Mouse (Mus musculus) adrenal gland, adult 18-20 months (tissue): ENCODE results near the gene 0610040J01Rik. TPM values are rescaled to one million over a fixed set of nuclear protein-coding genes. Genes with fewer than 3 reads are reported as not detected.
A peak's percentile ranks its signal among the peaks of the same experiment; 100 is the strongest.

Experiments used
- DNase-seq, 2 experiments: peaks; one replicate each; pipeline ENCODE4 v3.0.0; 2021 to 2022; ENCODE audit warnings: low spot score in 2 of 2
- long read RNA-seq, 2 experiments: library from polyadenylated mRNA; stranded (forward); transcript quantifications; one replicate each; pipeline ENCODE4 v2.0.0; 2021
- total RNA-seq, 2 experiments: library from RNA; stranded (reverse); gene quantifications; 1 replicate in 1 of 2; 2 replicates in 1 of 2; pipeline ENCODE4 v1.2.3; 2021

The 0610040J01Rik gene
- total RNA-seq, result under 1 TPM; 0.50 to 0.67 TPM
- long read RNA-seq, experiment 1, partial matches to known transcripts, result 0 of 1 reads
- long read RNA-seq, experiment 1, other reads (novel, unspliced or antisense), result 0 of 1 reads
- long read RNA-seq, experiment 2, result 0 reads

DNA sequence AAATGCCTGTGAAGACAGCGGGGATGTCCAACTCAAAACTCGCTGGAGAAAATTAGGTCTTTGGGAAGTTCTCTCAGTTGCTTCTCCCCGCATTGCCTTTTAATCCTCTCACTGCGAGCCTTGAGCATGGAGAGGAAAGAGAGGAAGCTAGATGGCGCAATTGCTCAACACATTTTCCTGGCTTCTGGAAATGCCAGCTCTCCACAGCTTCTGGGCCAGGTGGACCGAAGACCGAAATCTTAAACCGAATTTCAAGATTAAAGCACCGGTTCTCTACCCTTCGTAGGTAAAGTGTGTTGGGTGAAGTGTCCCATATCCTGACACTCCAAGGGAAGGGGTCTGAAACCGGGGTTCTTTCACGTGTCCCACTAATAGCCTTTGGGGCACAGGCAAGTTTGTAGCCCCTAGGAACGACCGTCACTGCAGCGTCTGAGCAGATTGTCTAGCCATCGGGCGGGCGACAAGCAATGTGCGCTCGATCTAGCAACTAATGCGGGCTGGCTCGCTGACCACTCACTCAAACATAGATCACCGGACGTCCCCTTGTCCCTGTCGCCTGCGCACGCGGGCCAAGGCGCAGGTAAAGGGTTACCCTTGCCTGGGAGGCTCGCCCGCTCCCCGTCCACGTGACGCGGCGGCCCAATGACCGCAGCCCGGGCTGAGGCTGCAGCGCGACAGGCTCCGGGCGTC is at the start of gene 0610040J01Rik:
0610040J01Rik (plus strand) TSS at position 545 of the 690 bp plus-strand sequence.
- peak; percentile 53 to 61 for DNase-seq

DNA sequence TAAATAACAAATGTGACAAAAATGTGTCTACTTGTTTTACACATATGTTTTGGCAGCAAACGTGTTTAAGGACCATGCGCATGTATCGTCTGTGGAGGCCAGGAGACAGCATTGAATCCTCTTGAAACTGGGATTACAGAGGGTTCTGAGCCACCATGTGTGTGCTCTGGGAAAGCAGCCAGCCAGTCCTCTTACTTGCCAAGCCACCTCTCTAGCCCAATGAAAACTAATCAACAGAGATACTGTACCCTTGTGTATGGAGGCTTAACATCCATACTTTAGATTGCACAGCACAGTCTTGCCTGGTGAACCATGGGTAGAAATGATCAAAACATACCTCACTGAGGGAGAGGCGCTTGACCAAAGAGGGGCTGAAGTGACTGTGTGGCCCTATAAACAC is 46.3 kb upstream of the 0610040J01Rik start:
- no peak for DNase-seq

DNA sequence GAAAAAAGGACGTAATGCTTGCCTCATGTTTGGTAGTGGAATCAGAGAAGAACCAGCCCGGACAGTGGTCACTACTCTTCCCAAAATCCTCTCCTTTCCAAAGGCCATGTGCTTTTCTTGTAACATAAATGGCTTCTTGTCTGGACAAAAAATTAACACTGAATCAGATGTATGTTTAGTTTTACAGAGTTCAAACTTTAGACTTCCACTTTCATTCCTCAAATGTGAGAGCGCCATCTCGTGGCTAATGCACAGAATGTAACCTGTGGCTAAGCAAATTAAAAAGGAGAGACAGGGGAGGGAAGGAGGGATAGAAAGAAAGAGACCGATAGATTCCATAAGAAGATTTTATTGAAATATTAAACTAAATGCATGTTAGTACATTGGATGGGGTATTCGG is 45.4 kb upstream of the 0610040J01Rik start:
- DNase-seq, result peak; percentile 25 to 34

GRCm38 (mm10) chr5:63767464-63767863 is 44.7 kb upstream of the 0610040J01Rik start:
- DNase-seq, result no peak

GRCm38 (mm10) chr5:63768220-63768619 is 43.9 kb upstream of the 0610040J01Rik start:
- DNase-seq, result no peak

GRCm38 (mm10) chr5:63772971-63773370 is 39.2 kb upstream of the 0610040J01Rik start:
- no peak for DNase-seq

GRCm38 (mm10) chr5:63773603-63774002 is 38.6 kb upstream of the 0610040J01Rik start:
- no peak for DNase-seq

DNA sequence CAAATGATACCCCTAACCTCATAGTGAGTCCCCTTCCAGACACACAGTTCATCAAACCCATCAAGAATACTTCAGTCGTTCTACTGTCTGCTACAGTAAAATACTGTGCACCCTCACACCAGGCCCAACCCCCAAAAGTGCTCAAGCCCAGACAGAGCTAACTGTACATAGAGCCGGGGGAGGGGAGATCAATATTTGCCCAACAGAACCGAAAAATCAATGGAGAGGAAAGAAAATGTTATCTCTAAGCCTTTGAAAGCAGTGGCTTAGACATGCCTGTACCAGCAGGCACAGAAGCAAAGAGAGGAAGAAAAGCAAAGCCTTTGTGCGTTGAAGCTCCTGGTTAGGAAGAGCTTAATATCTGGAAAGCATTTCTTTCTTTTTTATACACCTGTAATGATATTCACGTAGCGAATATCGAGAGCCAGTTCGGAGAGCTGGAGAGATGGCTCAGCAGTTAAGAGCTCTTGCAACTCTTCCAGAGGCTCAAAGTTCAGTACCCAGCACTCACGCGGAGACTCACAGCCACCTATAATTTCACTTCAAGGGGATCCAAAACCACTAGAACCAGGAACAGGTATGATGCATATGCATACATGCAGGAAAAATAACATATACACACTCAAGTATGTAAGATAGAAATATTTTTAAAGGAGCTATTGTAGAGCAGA is 23.9 kb upstream of the 0610040J01Rik start:
- DNase-seq, result no peak

DNA sequence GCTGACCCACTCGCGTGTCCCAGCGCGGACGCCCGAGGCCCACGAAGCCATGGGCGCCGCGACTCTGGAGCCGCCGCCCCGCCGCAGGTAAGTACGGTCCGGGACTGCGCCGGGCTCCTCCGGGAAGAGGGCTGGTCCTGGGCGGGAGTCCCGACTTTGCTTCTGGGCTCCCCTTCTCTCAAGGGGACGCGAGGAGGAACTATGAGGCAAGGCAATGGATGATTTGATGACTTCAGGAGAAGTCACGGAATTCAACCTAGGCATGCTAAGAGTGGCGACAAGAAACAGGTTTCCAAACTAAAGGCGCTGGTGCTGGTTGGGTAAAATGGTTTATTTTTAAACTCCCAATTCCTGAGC is 324 bp downstream of the 0610040J01Rik start:
- no peak for DNase-seq

DNA sequence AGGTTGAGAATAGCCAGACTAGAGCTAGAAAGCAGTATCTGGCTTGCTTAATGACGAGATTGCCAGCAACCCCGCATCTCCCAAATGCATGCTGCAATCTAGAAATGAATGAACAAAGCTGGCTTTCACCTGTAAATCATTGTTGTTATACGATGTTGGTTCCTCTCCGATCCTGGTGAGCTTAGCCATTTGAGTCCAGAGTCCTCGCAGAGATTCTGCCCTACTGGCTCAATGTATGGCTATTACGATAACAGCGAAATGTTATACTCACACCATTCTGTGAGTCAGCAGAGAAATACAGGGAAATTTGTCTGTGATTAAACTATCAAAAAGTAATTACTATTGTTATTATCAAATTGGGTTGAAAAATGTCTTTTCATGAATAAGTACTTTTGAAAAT is 4.5 kb downstream of the 0610040J01Rik start:
- no peak for DNase-seq

DNA sequence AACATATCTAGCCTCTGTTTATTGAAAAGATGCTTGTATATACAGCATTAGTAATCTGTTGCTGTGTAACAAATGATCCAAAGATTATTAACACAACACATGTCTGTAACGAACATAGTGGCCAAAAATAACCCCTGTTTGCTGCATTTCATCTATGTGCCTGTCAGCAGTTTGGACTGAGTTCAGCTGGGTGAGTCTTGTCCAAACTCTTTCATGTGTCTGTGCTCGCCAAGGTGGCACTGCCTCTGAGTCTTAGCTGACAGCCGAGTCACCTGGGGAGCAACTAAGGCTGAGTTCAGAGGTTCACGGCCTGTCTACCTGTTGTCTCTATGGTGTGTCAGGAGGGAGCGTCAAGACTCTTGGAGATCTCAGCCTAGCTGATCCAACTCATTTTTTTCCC is 5.1 kb downstream of the 0610040J01Rik start:
- no peak for DNase-seq

DNA sequence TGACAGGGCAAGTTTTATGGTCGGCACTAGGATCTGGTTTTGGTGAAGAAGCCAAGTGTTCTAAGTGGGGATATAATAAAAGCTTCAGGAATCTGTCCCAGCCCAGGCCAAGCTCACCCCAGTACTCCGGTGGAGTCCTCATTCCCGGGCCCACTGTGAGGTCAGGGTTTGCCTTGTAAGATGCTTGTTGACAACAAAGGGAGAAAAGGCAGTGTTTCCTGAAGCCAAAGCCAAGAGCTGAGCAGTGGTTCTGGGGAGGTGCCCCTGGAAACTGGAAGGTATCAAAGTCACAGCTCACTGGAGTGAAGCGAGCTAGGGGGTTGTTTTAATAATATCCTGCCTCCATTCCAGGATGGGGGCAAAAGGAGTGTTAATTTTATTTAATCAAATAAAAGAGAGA is 6.8 kb downstream of the 0610040J01Rik start:
- no peak for DNase-seq

DNA sequence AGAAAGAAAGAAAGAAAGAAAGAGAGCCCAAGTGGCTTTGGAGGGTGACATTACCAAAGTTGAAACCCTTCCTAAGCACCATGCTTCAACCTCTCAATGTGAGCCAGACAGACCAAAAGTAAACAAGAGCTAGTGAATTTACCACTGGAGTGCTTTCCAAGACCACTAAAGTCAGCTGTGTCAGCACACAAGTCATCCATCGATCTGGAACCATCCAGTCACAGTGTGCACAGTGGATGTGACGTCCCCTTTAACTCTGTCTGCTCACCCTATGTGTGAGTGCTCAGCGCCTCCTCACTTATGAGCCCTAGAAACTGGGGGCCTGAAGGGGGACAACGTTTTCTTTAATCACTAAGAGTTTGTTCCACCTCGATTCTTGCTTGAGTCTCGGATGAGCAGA is 7.4 kb downstream of the 0610040J01Rik start:
- DNase-seq, result no peak

GRCm38 (mm10) chr5:63821176-63821575 is 9.0 kb downstream of the 0610040J01Rik start:
- DNase-seq, result no peak

GRCm38 (mm10) chr5:63821860-63822259 is 9.7 kb downstream of the 0610040J01Rik start:
- no peak for DNase-seq

GRCm38 (mm10) chr5:63823362-63824332 is 11.5 kb downstream of the 0610040J01Rik start:
- no peak for DNase-seq

DNA sequence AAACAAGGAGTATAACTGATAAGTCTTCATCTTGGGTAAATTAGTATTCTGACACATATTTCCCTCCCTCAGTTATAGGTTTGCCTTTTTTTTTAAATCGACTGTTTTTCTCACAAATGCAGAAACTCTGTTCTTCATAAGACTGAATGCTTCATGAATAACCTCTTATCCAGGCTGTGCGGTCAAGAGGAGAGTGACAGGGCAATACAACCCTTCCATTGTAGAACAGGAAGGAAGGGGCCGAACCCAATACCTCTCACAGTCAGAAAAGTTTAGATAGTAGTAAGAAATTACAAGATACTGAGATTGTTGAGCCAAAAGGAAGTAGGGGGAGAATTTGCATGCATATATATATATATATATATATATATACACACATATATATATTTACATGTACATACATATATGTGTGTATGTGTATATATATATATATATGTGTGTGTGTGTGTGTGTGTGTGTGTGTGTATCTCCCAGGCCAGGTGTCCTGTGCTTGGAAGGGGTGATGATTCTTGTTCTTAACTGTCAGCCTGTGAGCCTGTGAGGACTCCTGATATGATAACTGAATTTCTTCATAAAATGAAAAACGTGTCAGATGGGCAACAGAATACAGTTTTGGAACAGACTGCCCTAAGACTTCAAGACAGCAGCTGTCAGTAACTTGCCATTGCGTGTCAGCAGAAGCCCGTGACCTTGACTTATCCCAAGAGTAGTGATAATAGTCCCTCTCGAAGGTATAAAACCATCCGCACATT is 12.6 kb downstream of the 0610040J01Rik start:
- no peak for DNase-seq

DNA sequence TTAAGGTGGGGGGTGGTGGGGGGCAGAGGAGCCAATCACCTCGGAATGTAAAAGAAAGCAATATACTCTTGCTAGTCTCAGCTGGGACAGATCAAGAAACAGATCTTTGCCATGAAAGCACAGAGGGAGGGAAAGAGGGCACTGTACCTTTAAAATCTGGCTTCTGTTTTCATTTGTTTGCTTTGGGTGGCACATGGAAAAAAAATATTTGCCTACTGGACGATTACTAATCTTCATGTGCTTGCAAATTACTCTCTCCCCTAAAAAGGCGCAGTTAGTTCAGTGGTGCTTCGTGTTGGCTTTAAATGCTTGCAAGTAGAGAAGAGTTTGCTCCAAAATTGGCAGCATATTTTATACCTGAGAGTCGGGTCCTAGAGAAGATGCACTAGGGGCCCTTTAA is 13.7 kb downstream of the 0610040J01Rik start:
- no peak for DNase-seq

DNA sequence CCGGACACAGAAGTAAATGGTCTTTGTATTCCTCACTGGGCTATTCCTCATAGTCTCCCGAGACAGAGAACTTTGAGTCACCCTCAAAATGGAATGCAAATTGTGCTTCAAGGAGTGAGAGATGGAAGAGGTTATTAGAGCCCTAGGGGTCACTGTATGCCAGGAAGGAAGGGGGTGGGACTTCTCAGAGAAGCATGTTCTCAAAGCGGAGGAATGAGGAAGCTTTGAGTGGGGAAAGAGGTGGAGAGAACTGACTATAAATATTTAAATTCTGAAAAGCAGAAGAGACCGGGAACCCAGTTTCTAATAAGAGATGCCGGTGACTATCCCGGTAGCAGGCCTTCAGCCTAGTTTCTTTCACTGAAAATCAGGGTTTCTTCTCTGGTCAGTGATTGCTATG is 14.8 kb downstream of the 0610040J01Rik start:
- no peak for DNase-seq

GRCm38 (mm10) chr5:63827415-63828053 is 15.4 kb downstream of the 0610040J01Rik start:
- DNase-seq, result no peak
